Mouse (Mus musculus) heart, embryonic 16.5 days (tissue): Measurements from ENCODE around the gene Traf3ip2. TPM values are rescaled to one million over a fixed set of nuclear protein-coding genes. Genes with fewer than 3 reads are reported as not detected.
A peak's percentile ranks its signal among the peaks of the same experiment; 100 is the strongest.

Experiments used
- ATAC-seq: fragments of 200-750 bp; cut with Nextera tagmentation; replicated peaks from 2 replicates; pipeline ENCODE4 v1.8.0; 2017; ENCODE audit warnings: moderate number of reproducible peaks; ENCODE audit not compliant: insufficient read depth, low FRiP score; ENCODE audit errors: extremely low read depth
- H3K27ac ChIP-seq: fragments of 300-500 bp; sonication (generic); 2 replicates; pipeline ENCODE4 v1.5.1; 2014; ENCODE audit warnings: mild to moderate bottlenecking, low read length, control low read depth, moderate library complexity
- H3K27me3 ChIP-seq: fragments of 300-500 bp; sonication (generic); 2 replicates; pipeline ENCODE4 v1.6.1; 2014; ENCODE audit warnings: low read length, mixed read lengths; ENCODE audit not compliant: control insufficient read depth, insufficient read depth
- H3K36me3 ChIP-seq: fragments of 300-500 bp; sonication (generic); 2 replicates; pipeline ENCODE4 v1.6.1; 2014; ENCODE audit not compliant: control insufficient read depth, insufficient read depth
- H3K4me1 ChIP-seq: fragments of 300-500 bp; sonication (generic); 2 replicates; pipeline ENCODE4 v1.6.1; 2014; ENCODE audit warnings: low read length, mixed read lengths; ENCODE audit not compliant: control insufficient read depth, insufficient read depth
- H3K4me2 ChIP-seq: fragments of 300-500 bp; sonication (generic); 2 replicates; pipeline ENCODE4 v1.6.1; 2014; ENCODE audit warnings: low read depth, mild to moderate bottlenecking, control low read depth, low read length
- H3K4me3 ChIP-seq: fragments of 300-500 bp; sonication (generic); 2 replicates; pipeline ENCODE4 v1.5.1; 2014; ENCODE audit warnings: mild to moderate bottlenecking, control low read depth, low read length
- H3K9ac ChIP-seq: fragments of 300-500 bp; sonication (generic); 2 replicates; pipeline ENCODE4 v1.6.1; 2014; ENCODE audit warnings: low read length, control low read depth
- H3K9me3 ChIP-seq: fragments of 300-500 bp; sonication (generic); replicated peaks from 2 replicates; pipeline ENCODE4 v1.6.1; 2016; ENCODE audit warnings: low read length; ENCODE audit not compliant: control insufficient read depth
- WGBS: fragments of 180-500 bp; shearing (Covaris S2); extraction: QIAGEN DNeasy Blood & Tissue Kit; methylation state at CpG from one replicate; pipeline ENCODE4 v1.1.7; 2014; 5-methylcytosine and 5-hydroxymethylcytosine counted together
- polyA plus RNA-seq: library from polyadenylated mRNA; unstranded; fragments of >200 nt; fragmentation: Nextera tagmentation; extraction: Ambion mirVana; gene quantifications from 2 replicates; pipeline ENCODE4 v1.2.1, GENCODE M21; 2015

Traf3ip2 gene
- polyA plus RNA-seq, 1 experiment from 2014 or later: 10.7 TPM

DNA sequence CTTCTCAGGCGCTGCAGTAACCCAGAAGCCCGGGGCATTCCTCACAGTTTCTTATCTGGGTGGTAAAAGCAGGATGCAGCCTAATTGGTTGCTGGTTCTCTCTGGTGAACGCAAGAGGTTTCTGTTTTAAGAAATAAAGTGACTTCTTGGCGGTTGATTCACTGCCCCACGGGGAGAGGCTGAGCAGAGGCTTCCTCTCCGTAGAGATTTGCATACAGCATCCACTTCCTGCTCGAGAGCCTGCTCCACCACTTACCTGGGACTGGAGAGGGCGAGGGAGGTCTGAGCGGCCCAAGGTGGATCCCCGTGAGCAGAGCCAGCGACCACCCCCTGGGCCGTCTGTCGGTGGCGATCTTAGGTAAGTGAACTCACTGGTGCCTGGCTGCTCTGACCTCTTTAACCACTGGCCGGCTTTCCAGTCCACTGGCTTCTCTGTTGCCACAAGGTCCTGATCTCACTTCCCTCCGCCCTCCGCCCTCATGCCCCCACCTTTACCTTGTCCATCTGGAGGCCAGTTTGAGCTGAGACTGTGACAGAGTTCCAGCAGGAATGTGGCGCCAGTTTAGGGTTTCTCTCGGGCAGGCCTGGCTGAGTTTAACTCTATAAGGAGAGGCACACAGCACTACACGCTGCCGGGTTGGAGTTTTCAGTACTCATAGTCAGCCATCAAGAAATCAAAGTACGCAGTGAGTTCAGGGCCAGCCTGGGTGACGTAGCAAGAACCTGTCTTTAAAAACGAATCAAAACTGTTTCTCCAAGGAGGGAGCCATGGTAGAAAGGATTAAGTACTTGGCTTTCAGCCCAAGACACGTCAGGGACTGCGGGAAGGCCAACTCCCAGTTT lies 476 bp downstream of the Traf3ip2 start:
- H3K4me2 ChIP-seq: peak overlapping the region; percentile 76
- H3K27me3 ChIP-seq: no peaks in the 10 kb centered on the region
- H3K36me3 ChIP-seq: 0 out of 2 replicates have a peak, but pooled peaks cover 2% of the 10 kb centered on the region
- peak; percentile 42 for ATAC-seq
- peaks cover 22% of the 10 kb centered on the region for H3K4me1 ChIP-seq
- peak overlapping the region; percentile 60 for H3K4me3 ChIP-seq
- 3% methylated on average over 26 of the region's 26 CpGs for WGBS
- H3K27ac ChIP-seq: peak overlapping the region; percentile 87
- H3K9ac ChIP-seq: peak overlapping the region; percentile 80
- H3K9me3 ChIP-seq: peaks cover 3% of the 10 kb centered on the region; the same call in 1 of the 2 replicates

DNA sequence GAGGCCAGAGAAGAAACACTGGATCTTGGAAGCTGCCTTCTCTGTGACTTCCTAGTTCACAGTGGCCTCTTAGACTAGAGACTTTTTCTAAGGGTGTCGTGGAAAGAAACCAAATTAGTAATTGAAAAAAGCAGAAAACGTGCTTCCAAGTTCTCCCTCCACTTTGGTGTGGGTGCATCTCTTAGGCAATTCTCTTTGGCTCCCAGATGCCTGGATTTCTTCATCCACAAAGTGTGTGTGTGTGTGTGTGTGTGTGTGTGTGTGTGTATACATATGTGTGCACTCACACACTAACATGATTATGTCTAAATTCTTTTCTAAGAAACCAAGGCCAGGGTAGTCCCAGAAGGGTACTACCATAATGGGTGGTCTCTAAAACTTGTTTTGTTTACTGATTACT lies 1.2 kb downstream of the Traf3ip2 start:
- Histone ChIP-seq H3K9ac (peak overlapping the region; percentile 80), H3K4me3 (peak overlapping the region; percentile 60), H3K9me3 (no peaks in the 10 kb centered on the region; the same call in 1 of the 2 replicates), H3K27me3 (no peaks in the 10 kb centered on the region), H3K36me3 (0 out of 2 replicates have a peak, but pooled peaks cover 2% of the 10 kb centered on the region), H3K4me1 (peaks cover 22% of the 10 kb centered on the region), H3K4me2 (peak overlapping the region; percentile 76), H3K27ac (peak overlapping the region; percentile 87)
- WGBS: 11% methylated on average over 2 of the region's 2 CpGs
- ATAC-seq: no peak

DNA sequence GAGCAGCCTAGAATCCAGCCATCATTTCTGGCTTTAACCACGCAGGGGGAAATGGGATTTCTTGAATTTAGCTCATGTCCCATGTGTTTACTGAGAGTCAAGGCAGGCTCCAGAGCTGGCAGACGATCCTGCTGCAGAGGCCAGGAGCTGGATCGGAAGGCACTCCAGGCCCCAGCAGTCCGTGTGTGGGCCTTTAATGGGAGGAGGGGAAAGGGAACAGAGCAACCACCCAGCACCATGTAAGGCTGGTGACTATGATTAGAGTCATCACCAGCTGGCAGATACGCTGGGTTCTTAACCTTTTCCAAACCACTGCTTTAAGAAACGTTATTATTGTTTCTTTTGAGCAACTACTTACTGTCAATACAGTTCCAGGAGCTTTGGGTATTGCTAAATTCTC lies 1.9 kb downstream of the Traf3ip2 start:
- H3K9me3 ChIP-seq: no peaks in the 10 kb centered on the region; the same call in 1 of the 2 replicates
- 0 out of 2 replicates have a peak, but pooled peaks cover 2% of the 10 kb centered on the region for H3K36me3 ChIP-seq
- peak overlapping the region; percentile 60 for H3K4me3 ChIP-seq
- ATAC-seq: peak; percentile 90
- 19% methylated on average over 6 of the region's 6 CpGs for WGBS
- H3K27ac ChIP-seq: peak overlapping the region; percentile 87
- H3K9ac ChIP-seq: peak overlapping the region; percentile 80
- H3K27me3 ChIP-seq: no peaks in the 10 kb centered on the region
- peaks cover 22% of the 10 kb centered on the region for H3K4me1 ChIP-seq
- H3K4me2 ChIP-seq: peak overlapping the region; percentile 76

GRCm38 (mm10) chr10:39615531-39616229 lies 2.9 kb downstream of the Traf3ip2 start:
- WGBS: 80% methylated on average over 12 of the region's 12 CpGs
- no peaks in the 10 kb centered on the region for H3K9me3 ChIP-seq
- peak overlapping the region; percentile 87 for H3K27ac ChIP-seq
- no peak overlapping the region for H3K4me3 ChIP-seq
- ATAC-seq: no peak
- H3K36me3 ChIP-seq: 0 out of 2 replicates have a peak, but pooled peaks cover 2% of the 10 kb centered on the region
- no peak overlapping the region; the same call in 1 of the 2 replicates for H3K9ac ChIP-seq
- peaks cover 22% of the 10 kb centered on the region for H3K4me1 ChIP-seq
- no peaks in the 10 kb centered on the region for H3K27me3 ChIP-seq
- H3K4me2 ChIP-seq: peak overlapping the region; percentile 76; the same call in 1 of the 2 replicates

DNA sequence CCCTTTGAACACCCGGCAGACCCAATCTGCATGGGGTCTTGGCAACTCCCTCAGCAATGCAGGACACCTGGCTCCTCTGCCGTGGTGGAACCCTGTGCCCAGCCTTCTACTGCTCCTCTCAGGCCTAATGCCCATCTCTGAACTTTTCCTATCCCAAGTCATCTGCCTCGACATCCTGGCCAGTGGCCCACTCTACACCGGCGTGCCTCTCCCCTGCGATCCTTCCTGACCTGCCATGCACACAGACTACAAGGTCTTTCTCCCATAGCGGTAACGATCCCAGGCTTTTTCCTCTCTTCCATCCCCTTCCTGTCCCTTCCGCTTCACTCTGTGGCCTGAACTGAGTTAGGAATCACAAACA lies 3.5 kb downstream of the Traf3ip2 start:
- Histone ChIP-seq H3K27me3 (no peaks in the 10 kb centered on the region), H3K9me3 (no peaks in the 10 kb centered on the region), H3K27ac (no peak overlapping the region), H3K36me3 (0 out of 2 replicates have a peak, but pooled peaks cover 2% of the 10 kb centered on the region), H3K9ac (no peak overlapping the region), H3K4me2 (no peak overlapping the region), H3K4me3 (no peak overlapping the region), H3K4me1 (peaks cover 22% of the 10 kb centered on the region)
- 78% methylated on average over 9 of the region's 9 CpGs for WGBS
- ATAC-seq: no peak

DNA sequence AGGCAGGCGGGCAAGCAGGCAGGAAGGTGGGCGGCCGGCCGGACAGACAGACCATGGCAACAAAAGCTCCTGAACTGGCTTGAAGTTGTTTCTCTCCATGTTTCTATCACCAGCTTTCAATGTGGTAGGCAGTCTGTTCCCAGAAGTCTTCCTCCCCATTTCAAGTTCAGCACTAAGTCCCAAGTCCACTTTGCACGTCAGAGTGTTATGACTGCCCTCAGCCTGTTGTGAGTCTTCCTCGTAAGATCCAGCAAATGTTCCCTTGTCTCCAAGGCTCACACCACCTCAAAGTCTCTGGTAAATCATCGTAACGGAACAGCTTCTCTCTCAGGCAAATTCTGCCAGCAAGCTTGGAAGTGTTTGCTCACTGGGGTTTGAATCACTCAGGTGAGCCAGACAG lies 3.9 kb downstream of the Traf3ip2 start:
- no peak overlapping the region for H3K27ac ChIP-seq
- ATAC-seq: no peak

DNA sequence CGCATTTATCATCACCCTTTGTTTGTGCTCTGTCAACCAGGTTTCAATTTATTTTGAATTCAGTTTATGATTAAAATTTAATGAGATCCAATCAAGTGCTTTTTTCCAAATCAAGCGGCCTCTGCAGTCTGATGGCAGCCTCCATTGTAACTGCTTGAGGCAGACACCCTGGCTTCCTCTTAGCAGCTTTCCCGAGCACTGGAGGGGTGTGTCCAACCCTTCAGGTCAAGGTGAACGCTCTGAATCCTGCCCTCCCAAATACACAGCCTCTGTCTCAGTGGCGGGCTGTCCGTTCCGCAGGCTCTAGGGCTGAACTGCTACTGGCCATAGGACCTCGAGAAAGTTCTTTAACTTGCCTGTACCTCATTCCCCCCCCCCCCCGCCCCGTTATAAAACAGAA lies 5.7 kb downstream of the Traf3ip2 start:
- 82% methylated on average over 10 of the region's 10 CpGs for WGBS
- H3K9ac ChIP-seq: no peak overlapping the region

More for the DNA sequence above, 3.9 kb downstream of the Traf3ip2 start:
- Histone ChIP-seq H3K9ac (no peak overlapping the region), H3K4me2 (no peak overlapping the region), H3K27me3 (no peaks in the 10 kb centered on the region), H3K4me1 (peaks cover 22% of the 10 kb centered on the region), H3K9me3 (no peaks in the 10 kb centered on the region), H3K36me3 (0 out of 2 replicates have a peak, but pooled peaks cover 2% of the 10 kb centered on the region), H3K4me3 (no peak overlapping the region)
- 85% methylated on average over 8 of the region's 8 CpGs for WGBS

GRCm38 (mm10) chr10:39620626-39621025 lies 7.9 kb downstream of the Traf3ip2 start:
- Histone ChIP-seq H3K9ac (no peak overlapping the region), H3K36me3 (0 out of 2 replicates have a peak, but pooled peaks cover 6% of the 10 kb centered on the region), H3K27ac (no peak overlapping the region), H3K9me3 (no peaks in the 10 kb centered on the region), H3K4me3 (no peak overlapping the region), H3K27me3 (no peaks in the 10 kb centered on the region), H3K4me1 (peaks cover 15% of the 10 kb centered on the region), H3K4me2 (no peak overlapping the region)
- no peak for ATAC-seq
- WGBS: 80% methylated on average over 5 of the region's 5 CpGs

More for the DNA sequence above, 5.7 kb downstream of the Traf3ip2 start:
- 0 out of 2 replicates have a peak, but pooled peaks cover 6% of the 10 kb centered on the region for H3K36me3 ChIP-seq
- no peak overlapping the region for H3K27ac ChIP-seq
- H3K4me1 ChIP-seq: peaks cover 21% of the 10 kb centered on the region
- no peak overlapping the region for H3K4me2 ChIP-seq
- H3K9me3 ChIP-seq: no peaks in the 10 kb centered on the region
- H3K4me3 ChIP-seq: no peak overlapping the region
- no peak for ATAC-seq
- H3K27me3 ChIP-seq: no peaks in the 10 kb centered on the region
